Mouse (Mus musculus): ENCODE results near the gene Tbx3.

The Tbx3 gene

DNA sequence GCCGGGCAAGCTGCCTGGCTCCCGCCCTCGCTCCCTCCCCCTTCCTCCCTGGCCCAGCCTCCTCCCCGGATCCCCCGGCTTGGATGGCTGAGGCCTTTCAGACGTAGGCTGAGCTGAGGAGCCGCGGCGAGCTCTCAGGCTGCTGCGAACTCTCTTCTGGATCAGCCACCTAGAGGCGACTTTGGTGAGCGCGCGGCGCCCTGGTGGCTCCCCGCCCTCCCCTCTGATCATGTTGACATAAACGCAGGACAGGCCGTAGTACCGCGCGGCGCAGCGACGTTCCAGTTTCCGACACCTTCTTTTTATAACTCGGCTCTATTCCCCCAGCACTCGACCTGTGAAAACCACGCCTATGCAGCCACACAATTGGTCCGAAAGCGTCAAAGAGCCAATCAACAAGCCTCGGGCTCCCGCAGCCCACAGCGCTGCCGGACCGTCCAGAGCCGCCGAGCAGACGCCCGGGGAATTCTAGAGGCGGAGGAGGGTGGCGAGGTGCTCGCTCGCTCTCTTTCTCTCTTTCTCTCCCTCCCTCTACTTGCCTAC, at the start of gene Tbx3:
Gene Tbx3, plus strand, starts transcription at position 104 of the 543 bp plus-strand sequence.
- peak; percentile 74 to 75 for DNase-seq

DNA sequence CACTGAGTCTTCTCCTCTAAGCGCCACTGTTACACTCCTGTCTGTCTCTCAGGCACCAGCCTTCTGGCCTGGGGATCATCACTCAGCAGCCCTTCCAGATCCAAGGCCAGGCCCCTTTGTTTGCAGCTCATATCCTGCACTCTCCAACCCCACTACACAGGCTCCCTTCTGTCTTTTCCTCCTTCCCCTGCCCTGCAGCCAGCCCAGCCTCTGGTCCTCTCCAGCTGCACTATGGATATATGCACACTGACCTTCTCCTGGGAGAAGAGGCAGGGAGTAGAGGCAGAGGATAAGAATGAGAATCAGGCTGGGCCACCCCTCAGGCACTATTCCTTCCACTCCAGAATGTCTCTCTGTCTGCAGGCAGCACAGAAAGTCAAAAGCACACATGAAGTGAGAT, 48.4 kb upstream of the Tbx3 start:
- DNase-seq, result no peak

DNA sequence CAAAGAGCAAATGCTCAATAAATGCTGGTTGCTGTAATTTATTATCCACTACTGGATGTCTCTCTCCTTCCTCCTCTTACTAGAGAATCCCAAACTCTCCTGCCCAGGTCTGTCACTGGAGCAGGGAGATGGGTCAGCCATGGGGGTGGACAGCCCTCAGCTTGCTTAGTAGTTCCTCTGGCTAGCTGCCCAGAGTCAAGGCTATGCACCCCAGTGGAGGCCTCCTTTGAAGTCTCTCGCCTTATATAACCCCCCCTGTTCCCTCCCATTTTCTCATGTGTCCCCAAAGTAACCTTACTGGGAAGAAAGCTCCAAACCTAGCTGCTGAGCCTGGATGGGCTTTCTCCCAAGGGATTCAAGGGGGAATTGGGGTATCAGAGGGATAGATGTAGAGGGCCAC, 45.9 kb upstream of the Tbx3 start:
- no peak for DNase-seq

DNA sequence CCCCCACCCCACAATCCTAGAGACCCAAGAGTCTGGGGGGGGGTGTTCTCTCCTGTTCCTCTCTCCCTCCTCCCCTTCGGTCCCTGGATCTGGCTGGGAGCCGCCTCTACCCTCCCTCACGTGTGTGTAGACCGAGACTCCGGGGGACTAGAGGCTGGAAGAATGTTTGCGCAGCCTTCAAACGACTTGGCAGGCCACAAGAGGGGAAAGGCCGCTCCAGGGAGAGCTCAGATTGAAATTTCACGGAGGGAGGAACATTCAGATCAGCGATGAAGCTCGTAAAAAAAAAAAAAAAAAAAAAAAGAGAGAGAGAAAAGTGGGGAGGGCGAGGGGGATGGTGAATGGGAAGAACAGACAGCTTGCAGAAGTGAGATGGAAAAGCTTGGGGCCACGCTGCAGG, 44.9 kb upstream of the Tbx3 start:
- DNase-seq, result no peak

DNA sequence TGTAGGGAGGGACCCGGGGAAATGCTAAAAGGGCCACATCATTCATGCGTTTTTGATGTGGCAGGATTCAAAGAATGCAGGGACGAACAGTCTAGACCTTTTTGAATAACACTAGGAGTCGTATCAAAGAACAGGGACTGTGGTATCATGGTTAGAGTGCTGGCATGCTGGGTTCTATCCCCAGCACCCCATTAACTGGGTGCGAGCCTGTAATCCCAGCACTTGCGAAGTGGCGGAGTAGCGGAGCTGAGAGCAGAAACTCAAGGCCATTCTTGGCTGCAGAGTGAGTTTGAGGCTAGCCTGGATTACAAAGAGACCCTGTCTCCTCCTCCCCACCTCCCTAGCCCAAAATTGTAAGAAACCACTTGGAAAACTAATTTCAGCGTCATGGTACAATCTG, 44.3 kb upstream of the Tbx3 start:
- no peak for DNase-seq

DNA sequence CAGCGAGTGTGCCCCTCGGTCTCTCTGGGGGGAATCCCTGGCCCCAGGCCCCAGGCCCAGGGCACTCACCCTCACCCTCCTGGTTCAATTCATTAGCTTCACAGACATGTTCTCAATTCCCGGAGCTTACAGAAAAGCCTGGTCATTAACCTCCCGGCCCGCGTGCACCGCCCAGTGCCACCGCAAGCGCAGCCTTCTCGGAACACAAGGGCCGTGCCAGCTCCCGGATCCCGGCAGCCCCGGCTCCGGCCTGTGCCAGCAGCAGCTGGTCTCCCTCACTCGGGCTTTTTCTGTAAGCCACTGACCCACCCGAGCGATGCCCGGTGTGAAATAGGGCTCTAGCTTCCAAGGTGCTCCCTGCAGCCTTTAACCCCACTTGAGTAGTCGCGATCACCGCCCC, 43.8 kb upstream of the Tbx3 start:
- DNase-seq, result peak; percentile 43 to 58

DNA sequence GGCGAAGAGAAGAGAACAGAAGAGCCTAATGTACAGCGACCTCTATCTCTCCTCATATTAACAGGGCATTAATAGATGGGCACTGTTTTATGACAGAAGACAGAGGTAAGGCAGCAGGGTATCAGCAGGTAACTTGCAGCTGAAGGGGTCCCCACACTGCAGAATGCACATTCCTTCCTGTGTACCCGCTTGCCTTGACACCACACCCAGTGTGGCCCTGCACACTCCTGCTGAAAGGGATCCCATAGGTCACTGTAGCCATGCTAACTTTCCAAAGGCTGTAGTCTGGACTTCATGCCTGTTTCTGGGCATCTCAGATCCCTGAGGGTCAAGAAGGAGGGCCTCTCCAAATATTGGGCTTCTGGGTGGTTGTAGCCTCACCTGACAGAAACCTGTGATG, 42.4 kb upstream of the Tbx3 start:
- DNase-seq, result no peak

DNA sequence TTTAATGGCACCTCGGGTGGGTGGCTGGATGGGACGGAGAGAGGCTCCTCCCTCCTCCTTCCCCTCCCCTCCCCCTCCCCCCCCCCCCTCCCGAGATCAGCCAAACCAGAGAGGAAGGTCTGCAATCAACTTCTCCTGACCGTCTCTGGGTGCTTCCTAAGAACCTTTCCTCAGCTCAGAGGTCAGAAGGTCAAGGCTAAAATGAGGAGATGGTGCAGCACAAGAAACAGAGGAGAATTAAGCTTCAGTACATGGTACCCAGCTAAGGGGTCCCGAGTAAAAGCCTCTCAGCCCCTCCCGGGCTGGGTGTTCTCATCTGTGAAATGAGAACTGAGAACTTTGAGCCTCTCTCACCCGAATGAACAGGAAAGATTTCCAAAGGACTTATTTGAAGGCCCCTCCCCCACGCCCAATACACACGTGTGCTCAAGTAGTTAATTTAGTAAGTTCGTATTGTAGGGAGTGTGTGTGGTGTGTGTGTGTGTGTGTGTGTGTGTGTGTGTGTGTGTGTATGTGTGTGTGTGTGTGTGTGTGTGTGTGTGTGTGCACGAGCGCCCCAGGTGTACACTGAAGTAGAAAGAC, 41.6 kb upstream of the Tbx3 start:
- no peak for DNase-seq

DNA sequence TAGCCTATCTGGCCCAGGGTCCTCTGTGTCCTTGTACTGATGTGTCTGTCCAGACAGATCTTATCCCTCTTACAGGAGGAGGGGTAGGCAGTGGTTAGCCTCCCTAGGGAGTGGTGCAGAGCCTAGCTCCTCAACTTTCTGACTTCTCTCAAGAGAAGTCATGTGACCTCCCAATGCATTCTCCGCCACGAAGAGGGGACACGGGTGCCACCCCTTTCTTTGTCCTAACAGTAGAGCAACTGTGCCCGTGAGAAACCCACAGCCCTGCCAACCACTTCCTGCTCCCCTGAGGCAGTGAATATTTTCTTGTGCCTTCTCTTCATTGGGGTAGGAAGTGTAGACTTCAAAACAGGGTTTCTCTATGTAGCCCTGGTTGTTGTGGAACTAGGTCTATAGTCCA, 36.9 kb upstream of the Tbx3 start:
- no peak for DNase-seq

DNA sequence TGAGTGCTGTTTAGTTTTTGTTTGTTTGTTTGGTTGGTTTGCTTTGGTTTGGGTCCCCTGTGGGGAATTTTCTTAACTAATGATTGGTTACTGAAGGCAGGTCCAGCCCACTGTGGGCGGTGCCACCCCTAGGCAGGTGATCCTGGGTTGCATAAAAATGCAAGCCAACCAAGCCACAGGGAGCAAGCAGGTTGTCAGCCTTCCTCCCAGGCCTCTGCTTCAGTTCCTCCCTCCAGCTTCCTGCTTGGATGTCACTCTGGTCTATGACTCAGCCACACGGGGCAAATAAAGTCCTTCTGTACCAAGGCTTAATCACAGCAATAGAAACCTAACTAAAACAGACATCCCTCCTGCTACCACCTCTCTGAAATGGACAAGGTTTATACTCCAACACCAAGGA, 35.6 kb upstream of the Tbx3 start:
- DNase-seq, result no peak

DNA sequence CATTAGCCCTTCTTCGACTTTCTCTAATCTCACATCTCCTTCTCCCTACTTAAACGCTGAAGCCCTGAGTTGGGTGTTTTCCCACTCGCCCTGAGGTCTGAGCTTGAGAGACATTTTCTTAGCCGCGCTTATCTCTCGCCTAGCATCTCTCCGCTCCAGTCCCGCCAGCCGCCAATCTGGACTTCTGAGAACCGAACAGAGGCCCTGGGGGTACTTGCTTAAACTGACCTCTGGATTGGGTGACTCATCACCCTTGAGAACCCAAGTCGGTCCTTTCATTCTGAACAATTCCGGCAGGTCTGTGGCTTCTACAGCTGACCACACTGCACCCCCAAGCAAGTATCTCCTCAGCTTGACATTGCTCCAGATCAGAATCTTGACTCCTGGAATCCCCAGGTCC, 32.2 kb upstream of the Tbx3 start:
- no peak for DNase-seq

DNA sequence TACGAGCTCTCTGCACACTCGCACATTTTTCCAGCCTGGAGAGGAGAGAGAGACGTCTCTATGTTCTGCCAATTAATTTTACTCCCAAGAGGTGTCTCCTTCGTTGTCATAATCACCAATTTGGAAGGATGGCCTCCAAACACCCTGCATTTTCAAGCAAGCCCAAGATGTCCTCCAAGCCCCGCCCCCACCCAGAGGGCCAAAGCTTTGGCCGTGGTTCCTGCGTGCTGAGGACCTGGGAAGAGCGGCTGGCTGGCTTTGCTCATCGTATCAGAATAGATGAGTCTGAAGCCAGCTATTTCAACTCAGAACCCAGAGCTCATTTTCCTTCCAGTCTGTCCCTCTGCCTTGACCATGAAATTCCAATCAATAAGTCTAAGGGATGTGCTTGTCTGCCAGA, 29.4 kb upstream of the Tbx3 start:
- peak in 1 of 2 experiments; percentile 33 for DNase-seq

DNA sequence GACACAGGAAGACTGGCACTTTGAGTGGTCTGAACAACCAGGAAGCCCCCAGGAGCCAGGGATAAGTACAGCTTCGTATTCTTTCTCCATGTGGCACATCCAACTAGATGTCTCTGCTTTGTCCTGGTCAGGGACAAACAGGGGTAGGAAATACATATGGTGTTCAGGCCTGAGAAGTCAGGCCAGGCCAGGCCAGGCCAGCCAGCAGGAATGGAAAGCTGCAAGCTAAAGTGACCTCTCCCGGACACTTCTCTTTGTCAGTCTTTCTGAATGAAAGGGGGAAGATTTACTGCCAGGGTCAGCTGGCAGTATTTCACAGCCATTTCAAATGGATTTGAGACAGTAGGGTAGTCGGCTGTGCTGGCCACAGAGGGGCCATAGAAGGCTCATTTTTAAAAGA, 28.8 kb upstream of the Tbx3 start:
- DNase-seq, result no peak

DNA sequence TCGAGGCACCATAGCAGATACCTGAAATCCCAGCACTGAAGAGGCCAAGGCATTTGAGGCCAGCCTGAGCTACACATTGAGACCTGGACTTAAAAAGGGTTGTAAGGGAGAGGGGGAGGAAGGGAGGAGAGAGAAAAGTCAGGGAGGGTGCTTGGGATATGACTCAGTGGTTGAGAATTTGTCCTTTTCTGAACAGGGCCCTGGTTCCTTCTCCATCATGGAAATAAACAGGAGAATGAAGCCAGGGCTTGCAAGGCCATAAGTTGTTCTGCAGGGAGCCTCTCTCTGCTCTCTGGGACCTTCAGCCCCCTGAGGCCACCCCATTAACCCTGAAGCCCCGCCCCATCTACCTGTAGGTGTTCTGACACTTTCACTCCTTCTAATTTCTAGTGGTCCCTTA, 23.5 kb upstream of the Tbx3 start:
- DNase-seq, result no peak

DNA sequence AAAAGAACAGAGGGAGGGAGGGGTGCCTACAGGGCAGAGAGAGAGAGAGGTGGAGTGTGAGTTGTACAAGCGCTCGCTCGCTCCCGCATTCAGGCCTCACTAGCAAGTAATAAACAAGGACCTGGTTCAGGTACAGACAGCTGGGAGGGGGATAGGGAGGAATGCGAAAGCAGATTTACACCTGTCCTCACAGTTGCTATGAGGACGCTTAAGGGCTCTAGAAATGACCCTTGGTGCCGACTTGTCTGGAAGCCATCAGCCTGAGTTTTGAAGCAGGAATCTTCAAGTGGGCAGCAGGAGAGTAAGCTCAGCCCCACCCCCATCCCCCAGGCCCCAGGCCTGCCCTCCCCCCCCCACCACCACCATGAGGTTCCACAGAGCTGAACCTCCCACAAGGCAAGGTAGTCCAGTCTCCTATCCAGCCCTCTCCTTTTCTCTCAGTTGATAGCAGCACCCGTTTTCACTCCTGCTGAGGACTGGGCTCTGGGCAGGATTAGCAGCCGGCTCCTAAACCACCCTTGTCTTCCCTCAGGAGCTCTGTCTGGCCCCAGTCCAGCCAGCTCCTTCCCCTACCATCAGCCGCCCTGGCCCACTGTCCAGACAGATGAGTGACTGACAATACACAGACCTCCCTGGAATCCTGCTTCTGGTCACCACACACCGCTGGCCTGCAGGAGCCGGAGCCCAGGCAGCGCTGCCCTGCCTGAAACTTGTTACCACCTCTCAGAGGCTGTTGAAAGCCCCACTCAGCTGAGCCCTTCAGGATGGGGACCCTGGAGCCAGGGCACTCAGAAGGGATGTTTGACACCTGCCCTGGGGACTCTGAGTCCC, 19.1 kb upstream of the Tbx3 start:
- no peak for DNase-seq

DNA sequence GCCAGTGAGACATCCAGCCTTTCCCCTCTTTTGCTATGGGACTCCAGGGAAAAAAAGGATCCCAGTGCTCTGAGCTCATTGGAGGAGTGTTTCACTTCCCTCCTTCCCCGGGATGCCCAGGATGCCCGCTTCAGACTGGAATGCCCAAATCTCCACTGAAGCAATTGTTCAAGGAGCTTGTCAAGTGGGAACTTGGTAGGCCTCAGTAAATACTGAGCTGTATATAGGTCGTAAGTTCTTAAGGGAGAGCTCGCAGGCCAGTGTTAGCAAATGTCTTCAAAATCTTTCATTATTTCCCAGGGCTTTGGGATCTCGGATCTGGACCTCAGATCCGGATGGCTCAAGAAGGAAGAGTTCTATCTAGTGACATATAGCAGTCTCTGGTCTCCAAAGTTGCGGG, 14.1 kb upstream of the Tbx3 start:
- no peak for DNase-seq

DNA sequence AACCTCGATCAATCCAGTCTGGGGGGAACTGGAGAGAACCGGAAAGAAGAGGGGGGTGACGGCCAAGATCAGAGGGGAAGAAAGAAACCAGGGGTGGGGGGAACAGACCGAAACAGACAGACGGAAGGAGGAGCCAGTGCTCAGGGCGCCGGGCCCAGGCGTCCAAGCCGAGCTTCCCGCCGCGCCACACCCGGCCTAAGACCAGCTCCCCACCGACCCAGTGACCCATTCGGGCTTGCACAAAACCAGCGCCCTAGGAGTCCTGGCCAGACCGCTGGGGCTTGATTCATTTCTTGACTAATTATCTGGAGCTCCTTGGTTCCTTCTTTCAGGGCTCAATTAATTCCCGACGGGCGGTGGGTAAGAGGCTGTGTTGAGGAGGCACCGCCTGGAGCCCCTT, 13.6 kb upstream of the Tbx3 start:
- no peak for DNase-seq

DNA sequence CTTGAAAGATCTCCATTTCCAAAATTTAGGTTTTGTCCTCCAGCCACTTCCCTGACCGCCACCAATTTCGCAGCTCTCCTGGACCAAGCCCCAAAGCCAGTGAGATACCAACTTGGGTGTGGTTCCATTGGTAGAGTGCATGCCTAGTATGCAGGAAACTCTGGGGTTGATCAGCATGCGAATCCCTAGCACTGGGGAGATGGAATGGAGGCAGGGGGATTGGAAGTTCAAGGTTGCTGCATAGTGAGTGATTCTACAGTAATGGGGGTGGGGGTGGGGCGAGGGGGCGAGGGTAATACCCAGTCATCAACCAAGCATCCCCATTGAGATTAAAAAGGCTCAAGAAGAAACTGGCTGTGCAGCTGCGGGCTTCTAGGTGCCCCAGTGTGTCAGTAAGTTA, 13.1 kb upstream of the Tbx3 start:
- DNase-seq, result no peak

DNA sequence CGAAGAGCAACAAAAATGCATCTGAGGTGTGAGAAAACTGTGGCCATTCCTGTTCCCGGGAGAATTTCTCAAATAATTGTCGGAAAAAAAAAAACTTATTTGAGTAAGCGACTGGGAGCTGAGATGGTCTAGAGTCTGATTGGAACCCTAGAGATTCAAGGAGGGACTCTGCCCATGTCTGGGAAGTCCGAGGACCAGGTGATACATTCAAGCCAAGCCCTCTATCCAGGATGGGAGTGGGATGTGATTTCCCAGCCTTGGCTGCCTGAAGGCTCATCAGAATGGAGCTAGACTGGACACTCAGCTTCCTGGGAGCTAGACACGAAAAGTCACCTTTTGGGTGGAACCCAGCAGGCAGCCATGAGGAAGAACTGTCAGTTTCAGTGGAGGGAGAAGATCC, 12.7 kb upstream of the Tbx3 start:
- DNase-seq, result no peak

DNA sequence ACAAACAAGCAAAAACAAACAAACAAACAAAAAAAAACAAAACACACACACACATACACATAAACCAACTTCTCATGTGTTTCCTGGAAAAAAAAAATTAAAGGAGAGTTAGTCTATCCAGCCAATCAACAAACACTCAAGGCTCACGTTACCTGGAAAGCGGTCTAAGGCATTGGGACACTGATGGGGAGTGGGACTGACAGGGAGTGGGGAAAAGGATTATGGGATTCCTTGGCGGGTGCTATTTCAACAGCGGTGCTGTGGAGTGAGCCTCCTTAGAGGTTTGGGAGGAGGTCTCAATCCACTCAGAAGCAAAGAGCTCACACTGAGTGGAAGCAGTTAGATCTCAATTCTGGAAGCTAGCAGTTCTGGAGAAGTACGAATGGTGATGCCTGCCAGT, 12.1 kb upstream of the Tbx3 start:
- DNase-seq, result no peak

DNA sequence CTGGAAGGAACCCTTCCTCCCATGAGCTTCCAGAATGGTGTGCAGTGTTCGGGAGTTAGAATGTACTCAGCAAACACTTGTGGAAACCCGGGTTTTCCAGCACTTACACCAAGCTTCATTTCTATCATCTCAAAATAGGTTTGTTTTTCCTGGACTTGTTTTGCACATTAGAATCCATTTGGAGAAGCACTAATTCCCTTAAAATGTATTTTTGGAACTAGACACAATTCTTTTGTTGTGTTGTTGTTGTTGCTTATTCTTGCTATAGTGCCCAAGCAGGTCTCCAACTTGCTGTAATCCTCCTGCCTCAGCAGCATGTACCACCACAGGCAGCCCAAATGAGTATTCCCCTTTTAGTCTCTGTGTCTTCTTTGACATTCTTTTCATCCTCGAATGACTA, 11.4 kb upstream of the Tbx3 start:
- DNase-seq, result no peak

DNA sequence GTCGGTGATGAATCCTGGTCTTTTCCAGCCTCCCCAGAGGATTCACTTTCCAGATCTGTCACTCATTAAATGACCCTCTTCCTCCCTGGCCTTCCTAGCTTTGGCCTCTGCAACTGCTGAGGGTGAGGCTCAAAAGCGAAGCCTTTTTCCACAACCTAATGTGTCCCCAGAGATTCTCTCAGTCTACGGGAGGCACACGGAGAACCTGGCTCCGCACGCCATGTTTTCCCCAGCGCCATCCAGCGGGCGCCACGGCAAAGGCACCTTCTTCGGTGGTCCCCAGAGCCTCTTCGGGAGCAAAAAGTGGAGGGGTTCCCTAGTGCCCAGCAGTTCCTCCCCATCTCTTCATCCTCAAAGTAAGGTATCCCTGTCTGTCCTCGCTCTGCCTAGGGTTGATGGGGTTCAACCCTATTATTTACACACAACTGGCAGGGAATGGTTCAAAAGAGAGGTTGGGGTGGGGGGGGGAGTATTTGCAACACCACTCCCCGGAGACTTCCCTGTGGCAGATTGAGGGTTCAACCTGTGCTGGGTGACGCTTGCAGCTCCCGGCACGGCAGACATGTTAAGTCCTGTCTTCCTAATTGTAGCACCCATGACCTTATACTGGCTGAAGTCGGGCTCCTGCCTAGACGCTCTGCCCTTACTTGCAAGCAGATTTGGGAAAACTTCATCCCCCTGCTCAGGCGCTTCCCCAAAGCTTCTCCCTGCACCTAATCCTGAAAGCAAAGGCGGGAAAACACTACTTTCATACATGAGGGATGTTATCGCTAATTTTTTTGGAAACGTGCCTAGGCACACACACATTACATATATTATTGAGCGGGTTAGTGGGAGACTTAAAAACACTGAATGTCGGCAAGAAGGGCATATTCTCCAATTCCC, 9.7 kb upstream of the Tbx3 start:
- DNase-seq, result no peak

DNA sequence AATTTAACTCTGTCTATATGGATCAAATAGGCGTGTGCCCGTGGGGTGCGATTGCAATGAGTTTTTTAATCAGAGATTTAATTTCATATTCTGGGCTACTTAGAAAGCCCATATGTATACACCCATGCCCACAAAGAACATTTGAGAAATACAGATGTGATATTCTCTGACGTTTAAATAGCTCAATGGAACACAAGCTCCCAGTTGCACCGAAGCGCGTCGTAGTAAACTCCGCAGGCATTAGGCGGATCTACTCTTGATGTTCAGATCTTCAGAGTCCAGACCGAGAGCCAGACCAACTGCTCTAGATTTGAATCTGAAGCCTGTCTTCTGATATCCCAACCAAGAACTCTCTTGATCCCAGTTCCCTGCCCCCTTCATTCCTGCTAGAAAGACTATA, 9.0 kb upstream of the Tbx3 start:
- DNase-seq, result no peak

DNA sequence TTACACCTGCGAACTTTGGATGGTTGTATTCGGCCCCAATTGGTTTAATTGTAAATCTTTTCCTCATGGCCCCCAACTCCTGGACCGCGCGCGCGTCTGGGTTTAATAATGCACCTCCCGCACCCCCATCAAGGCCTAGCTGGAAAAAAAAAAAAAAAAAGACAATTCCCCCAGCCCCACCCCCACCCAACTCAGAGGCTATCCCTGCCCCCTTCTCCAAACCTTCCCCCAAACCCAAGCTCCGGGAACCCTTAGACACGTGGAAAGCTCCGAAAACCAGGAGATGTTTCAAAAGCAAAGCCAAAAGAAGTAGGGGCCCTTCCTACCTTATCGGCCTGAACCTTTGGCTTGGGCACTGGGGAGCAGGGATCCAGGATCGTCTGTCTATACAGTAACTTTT, 8.1 kb upstream of the Tbx3 start:
- DNase-seq, result no peak

Measured in cerebellum, postnatal 14 days (tissue).